Mouse (Mus musculus) intestine, embryonic 14.5 days (tissue): ENCODE measurements at regions not wholly inside any gene's neighbourhood (a gene's known extent, or its start where the extent isn't known, plus 50 kb on each side); places are given as distances from the start of the nearest gene placed in this dataset.

ENCODE experiments used
- ATAC-seq: fragments of 200-750 bp; cut with Nextera tagmentation; replicated peaks from 2 replicates; pipeline ENCODE4 v1.8.0; 2017; ENCODE audit warnings: low read depth, moderate number of reproducible peaks, moderate TSS enrichment, moderate library complexity; ENCODE audit not compliant: low FRiP score, low TSS enrichment
- DNase-seq: peaks from one replicate; pipeline ENCODE4 v3.0.0-alpha.2; 2018; ENCODE audit warnings: low spot score
- H3K27ac ChIP-seq: fragments of 300-500 bp; sonication (generic); 2 replicates; pipeline ENCODE4 v1.5.1; 2014; ENCODE audit warnings: low read depth, mild to moderate bottlenecking, control low read depth
- H3K27me3 ChIP-seq: fragments of 300-500 bp; sonication (generic); replicated peaks from 2 replicates; pipeline ENCODE4 v1.6.1; 2014; ENCODE audit warnings: low read length, control low read depth; ENCODE audit not compliant: control insufficient read depth, insufficient read depth
- H3K36me3 ChIP-seq: fragments of 300-500 bp; sonication (generic); 2 replicates; pipeline ENCODE4 v1.6.1; 2014; ENCODE audit warnings: low read length, control low read depth; ENCODE audit not compliant: control insufficient read depth, insufficient read depth
- H3K4me1 ChIP-seq: fragments of 300-500 bp; sonication (generic); replicated peaks from 2 replicates; pipeline ENCODE4 v1.6.1; 2014; ENCODE audit warnings: low read length, control low read depth, mixed read lengths; ENCODE audit not compliant: control insufficient read depth, insufficient read depth
- H3K4me2 ChIP-seq: fragments of 300-500 bp; sonication (generic); 2 replicates; pipeline ENCODE4 v1.6.1; 2014; ENCODE audit warnings: low read length
- H3K4me3 ChIP-seq: fragments of 300-500 bp; sonication (generic); 2 replicates; pipeline ENCODE4 v1.5.1; 2014; ENCODE audit warnings: low read depth, low read length, control low read depth, mixed read lengths
- H3K9ac ChIP-seq: fragments of 300-500 bp; sonication (generic); 2 replicates; pipeline ENCODE4 v1.6.1; 2014; ENCODE audit warnings: mild to moderate bottlenecking, low read length
- H3K9me3 ChIP-seq: fragments of 300-500 bp; sonication (generic); 2 replicates; pipeline ENCODE4 v1.6.1; 2016; ENCODE audit warnings: low read length, control low read depth; ENCODE audit not compliant: control insufficient read depth
- WGBS: fragments of 180-500 bp; shearing (Covaris S2); extraction: QIAGEN DNeasy Blood & Tissue Kit; methylation state at CpG from one replicate; pipeline ENCODE4 v1.1.7; 2014; 5-methylcytosine and 5-hydroxymethylcytosine counted together

- Histone ChIP-seq H3K27me3 (no peaks in the 10 kb centered on the region), H3K4me2 (no peak overlapping the region), H3K4me3 (no peak overlapping the region), H3K27ac (no peak overlapping the region), H3K36me3 (no peaks in the 10 kb centered on the region), H3K9ac (no peak overlapping the region), H3K9me3 (no peaks in the 10 kb centered on the region), H3K4me1 (no peaks in the 10 kb centered on the region)
- no peak for DNase-seq
- ATAC-seq = no peak
- 90% methylated on average over 3 of the region's 3 CpGs for WGBS
Observed at GRCm38 (mm10) chr16:64224336-64224735, 360.4 kb upstream of the Epha3 start.

DNA sequence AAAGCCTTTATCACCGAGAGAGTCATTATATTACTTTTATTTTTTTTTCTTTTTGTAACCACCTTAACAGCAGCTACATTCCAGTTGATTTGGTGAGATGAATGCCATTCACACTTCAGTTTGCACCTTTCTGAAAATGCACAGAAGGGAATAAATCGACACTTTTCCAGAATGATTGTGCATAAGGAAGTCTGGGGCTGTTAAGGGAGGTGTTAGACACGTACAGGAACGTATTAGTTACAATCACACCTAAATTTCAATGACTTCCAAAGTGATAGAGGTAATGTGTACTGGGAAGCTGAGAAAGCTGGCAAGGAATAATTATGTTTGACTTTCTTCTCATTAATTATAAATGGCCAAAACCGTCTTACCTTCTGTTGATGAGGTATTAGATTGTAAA is 352.7 kb upstream of the Epha3 start:
- H3K4me1 ChIP-seq = no peaks in the 10 kb centered on the region
- no peak overlapping the region for H3K4me3 ChIP-seq
- H3K9ac ChIP-seq = no peak overlapping the region
- ATAC-seq (no peak), DNase-seq (no peak)
- no peak overlapping the region for H3K4me2 ChIP-seq
- no peaks in the 10 kb centered on the region for H3K9me3 ChIP-seq
- WGBS = 83% methylated on average over 5 of the region's 5 CpGs
- no peak overlapping the region for H3K27ac ChIP-seq
- H3K27me3 ChIP-seq = no peaks in the 10 kb centered on the region
- no peaks in the 10 kb centered on the region for H3K36me3 ChIP-seq

- H3K27ac ChIP-seq = no peak overlapping the region
- H3K9me3 ChIP-seq = no peaks in the 10 kb centered on the region
- 66% methylated on average over 1 of the region's 1 CpGs for WGBS
- no peak overlapping the region for H3K4me3 ChIP-seq
- no peak overlapping the region for H3K9ac ChIP-seq
- ATAC-seq (no peak), DNase-seq (no peak)
- no peaks in the 10 kb centered on the region for H3K36me3 ChIP-seq
- H3K4me2 ChIP-seq = no peak overlapping the region
- no peaks in the 10 kb centered on the region for H3K27me3 ChIP-seq
- no peaks in the 10 kb centered on the region for H3K4me1 ChIP-seq
Observed at GRCm38 (mm10) chr16:64211895-64212294, 347.9 kb upstream of the Epha3 start.

DNA sequence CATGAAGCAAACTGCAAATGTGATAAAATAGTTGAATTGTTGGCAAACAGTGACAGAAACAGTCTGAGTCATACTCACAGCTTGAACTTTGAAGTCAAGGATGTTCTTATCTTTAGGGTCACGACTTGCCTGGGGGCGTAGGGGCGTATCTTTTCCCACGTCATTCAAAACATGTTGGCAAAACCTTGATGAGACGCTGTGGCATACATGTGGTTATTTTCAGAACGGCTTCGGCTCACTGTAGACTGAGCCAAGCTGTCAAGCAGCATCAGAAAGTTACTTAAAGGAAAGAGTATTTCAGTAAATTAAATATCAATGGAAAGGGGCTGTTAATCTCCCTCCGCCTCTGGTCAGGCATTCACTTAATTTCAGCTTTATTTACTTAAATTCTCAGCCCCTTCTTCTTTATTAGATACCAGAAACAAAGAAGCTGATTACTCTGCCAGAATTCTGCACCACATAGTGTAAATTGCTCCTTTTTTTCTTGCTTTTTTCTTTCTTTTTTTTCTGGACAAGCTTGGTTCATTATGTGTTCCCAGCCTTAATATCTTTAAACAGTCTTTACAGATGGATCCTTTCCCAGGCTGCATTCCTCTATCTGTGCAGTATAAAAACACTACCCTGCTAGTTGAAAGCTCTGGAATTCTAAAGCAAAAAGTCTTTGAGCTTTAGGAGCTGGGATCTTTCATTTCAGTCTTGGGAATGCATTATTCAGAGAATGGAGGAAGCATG is 302.9 kb upstream of the Epha3 start:
- DNase-seq (no peak), ATAC-seq (no peak)
- Histone ChIP-seq H3K4me3 (no peak overlapping the region), H3K27ac (peak overlapping the region; percentile 9; the same call in 1 of the 2 replicates), H3K9me3 (no peaks in the 10 kb centered on the region), H3K27me3 (no peaks in the 10 kb centered on the region), H3K36me3 (no peaks in the 10 kb centered on the region), H3K4me2 (no peak overlapping the region), H3K9ac (no peak overlapping the region), H3K4me1 (no peaks in the 10 kb centered on the region)
- 40% methylated on average over 8 of the region's 8 CpGs for WGBS

- H3K9me3 ChIP-seq = no peaks in the 10 kb centered on the region
- H3K27ac ChIP-seq = no peak overlapping the region
- no peak overlapping the region for H3K4me2 ChIP-seq
- ATAC-seq = no peak
- H3K9ac ChIP-seq = no peak overlapping the region
- WGBS = 79% methylated on average over 2 of the region's 2 CpGs
- H3K4me1 ChIP-seq = no peaks in the 10 kb centered on the region
- no peak for DNase-seq
- H3K4me3 ChIP-seq = no peak overlapping the region
- no peaks in the 10 kb centered on the region for H3K36me3 ChIP-seq
- H3K27me3 ChIP-seq = no peaks in the 10 kb centered on the region
Observed at GRCm38 (mm10) chr16:64166036-64166435, 302.1 kb upstream of the Epha3 start.

DNA sequence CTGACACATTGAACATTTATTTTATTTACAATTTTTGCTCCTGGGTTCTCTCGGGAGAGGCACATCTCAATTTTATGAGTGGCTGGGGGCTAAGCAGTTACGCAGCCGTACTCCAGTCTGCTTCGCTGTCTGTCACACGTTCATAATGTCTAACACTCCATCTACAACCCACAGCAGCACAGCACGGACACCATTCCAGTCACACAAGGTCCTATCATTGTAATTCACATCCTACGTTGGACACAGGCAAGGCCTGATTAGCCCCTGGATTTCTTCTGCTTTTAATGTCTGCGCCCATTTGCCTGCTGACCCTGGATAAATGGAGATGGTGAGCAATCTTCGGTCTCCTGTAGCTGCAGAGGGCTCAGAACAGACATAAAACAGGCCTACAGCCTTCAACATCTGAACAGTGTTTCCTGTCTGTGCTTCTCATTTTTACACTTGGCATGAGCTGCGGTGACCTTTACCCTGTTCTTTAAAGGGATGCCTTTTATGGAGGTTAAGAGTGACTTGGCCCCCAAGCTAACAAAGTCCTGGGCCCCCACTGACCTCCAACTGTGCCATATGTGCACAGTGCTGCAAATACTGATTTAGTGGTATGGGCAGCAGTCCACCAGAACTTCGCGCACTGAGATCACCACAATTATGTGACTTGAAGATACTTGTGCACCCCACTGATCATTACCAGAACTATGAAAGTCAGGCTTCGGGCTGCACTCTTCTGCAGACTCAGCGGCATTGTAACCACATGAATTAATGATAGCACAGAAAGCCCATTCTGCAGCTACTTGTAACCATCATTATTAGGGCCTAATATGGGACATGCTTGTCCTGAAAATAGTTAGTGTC is 281.9 kb upstream of the Epha3 start:
- peak; percentile 51 for DNase-seq
- Histone ChIP-seq H3K36me3 (no peaks in the 10 kb centered on the region), H3K9me3 (no peaks in the 10 kb centered on the region), H3K27ac (no peak overlapping the region), H3K4me3 (no peak overlapping the region), H3K27me3 (no peaks in the 10 kb centered on the region), H3K4me1 (0 out of 2 replicates have a peak, but pooled peaks cover 2% of the 10 kb centered on the region), H3K9ac (no peak overlapping the region), H3K4me2 (no peak overlapping the region)
- 48% methylated on average over 14 of the region's 14 CpGs for WGBS
- peak; percentile 32; the same call in 1 of the 2 replicates for ATAC-seq
